Mouse (Mus musculus): ENCODE results near the gene Smyd4.
"Not testable (repeated sequence)": the region's sequence is repeated elsewhere in the genome, so short reads cannot be mapped to it uniquely, and the experiment has no call there.

The Smyd4 gene

DNA sequence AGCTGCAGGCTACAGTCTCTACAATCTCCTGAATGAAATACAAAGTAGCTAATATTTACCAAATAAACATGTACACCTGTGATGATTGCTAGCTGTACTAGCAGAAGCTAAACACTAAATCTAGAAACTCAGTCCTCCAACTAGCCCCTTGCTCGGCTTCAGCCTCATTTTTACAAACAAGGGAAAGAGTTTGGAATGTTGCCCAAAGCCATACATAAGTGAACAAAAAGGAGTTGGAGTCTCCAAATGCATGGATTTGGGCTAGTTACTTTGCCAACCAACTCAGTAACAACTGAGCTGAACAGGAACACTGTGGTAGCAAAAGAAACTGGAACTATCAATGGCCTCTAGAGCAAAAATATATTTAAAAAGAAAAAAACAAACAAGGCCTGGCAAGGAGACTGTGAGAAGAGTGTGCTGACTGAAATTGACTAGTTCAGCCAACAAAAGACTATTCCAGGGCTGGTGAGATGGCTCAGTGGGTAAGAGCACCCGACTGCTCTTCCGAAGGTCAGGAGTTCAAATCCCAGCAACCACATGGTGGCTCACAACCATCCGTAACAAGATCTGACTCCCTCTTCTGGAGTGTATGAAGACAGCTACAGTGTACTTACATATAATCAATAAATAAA lies 1.6 kb upstream of the Smyd4 start:
- no peak for DNase-seq (ENCODE audit: low spot score)

DNA sequence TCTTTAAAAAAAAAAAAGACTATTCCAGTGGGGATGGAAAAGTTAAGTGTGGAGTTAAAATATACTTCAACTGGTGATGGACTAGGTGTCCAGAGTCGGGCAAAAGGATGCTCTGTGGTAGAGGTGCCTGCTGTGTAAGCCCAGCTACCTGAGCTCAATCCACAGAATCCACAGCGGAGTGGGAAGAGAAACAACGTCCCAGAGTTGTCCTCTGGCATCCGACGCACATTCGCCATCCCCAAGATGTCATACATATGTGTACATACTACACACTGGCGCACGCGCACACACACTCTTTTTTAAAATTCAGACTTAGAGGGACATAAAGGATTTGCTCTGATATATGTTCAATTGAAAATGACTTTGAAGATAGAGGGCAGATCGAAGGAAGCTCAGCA lies 1.0 kb upstream of the Smyd4 start:
- DNase-seq (ENCODE audit: low spot score) = no peak

DNA sequence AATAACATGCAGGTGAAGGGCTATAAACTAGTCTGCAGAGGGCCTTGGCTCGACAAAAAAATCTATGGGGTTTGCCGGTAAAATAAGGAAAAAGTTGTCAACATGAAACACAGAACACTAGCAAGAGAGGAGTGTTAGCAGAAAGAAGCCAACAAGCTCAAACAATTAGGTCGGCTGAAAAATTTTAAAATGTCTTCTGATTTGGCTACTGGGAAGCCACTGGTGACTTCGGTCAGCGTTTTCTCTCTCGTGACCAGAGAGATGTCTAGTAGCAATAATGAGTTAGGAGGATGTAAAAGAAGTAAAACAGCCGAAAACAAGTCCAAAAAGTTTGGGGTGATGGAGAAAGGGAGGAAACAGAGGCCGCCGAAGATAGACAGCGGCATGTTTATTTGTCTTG lies 637 bp upstream of the Smyd4 start:
- no peak for DNase-seq (ENCODE audit: low spot score)

DNA sequence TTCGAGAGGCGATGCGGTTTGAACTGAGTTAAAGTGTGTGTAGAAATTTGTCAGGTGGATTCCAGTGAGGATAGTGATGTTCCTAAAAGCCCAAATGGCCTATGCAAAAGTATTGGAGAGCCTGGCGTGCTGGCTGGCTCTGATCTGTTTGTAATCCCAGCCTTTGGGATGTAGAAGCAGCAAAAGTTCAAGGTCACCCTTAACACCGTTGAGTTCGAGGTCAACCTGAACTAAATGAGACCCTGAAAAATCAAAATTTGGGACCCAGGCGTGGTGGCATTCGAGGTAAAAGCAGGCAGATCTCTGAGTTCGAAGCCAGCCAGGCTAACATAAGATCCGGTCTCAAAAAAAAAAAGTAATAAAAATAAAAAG lies 643 bp downstream of the Smyd4 start:
- DNase-seq (ENCODE audit: low spot score) = no peak

DNA sequence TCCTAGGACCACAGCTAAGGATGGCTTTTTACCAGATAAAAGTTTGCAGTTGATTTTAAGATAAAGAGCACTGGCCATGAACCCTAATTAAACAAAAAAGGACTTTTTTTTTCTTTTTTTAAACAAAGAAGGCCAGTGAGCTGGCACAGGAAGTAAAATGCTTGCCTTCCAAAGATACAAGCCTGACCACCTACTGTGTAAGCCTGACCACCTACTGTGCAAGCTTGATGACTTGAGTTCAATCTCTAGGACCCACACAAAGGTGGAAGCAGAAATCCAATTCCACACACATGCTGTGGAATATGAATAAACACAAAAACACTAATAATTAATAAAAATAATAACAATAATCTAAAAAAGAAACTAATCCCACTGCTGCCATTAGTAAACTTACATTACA lies 3.0 kb downstream of the Smyd4 start:
- no peak for DNase-seq (ENCODE audit: low spot score)

DNA sequence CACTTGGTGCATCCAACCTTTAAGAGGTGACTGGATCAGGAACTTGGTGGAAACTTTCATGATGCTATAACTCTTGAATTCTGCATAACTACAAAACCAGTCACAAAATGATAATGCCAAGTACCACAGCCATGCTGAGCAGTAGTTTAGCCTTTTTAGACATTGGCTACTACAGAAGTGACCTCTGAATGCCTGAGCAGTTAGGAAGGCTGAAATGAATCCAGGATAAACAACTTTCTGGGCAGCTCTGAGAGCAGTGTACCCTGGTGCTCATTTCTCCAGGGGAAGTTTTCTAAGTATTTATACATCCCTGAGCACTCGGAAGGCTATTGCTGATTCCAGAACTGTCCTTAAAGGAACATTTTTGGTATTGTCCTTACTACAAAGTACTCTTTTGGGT lies 7.2 kb downstream of the Smyd4 start:
- no peak for DNase-seq (ENCODE audit: low spot score)

DNA sequence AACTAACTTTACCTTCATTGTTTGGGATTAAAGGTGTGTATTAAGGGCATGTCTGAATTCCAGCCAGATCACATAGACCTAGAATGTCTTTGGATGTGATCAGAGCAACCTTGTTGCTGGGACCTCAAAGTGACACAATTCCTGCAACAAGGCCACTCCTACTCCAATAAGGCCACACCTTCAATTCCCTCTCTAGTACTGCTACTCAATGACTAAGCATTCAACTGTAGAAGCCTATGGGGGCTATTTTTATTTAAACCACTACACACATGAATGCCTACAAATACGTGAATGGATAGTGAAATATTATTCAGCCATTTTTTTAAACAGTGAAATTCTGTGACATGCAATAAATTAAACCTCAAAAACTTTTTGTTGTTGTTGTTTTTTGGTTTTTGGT lies 28.9 kb downstream of the Smyd4 start:
- DNase-seq (ENCODE audit: low spot score) = no peak

DNA sequence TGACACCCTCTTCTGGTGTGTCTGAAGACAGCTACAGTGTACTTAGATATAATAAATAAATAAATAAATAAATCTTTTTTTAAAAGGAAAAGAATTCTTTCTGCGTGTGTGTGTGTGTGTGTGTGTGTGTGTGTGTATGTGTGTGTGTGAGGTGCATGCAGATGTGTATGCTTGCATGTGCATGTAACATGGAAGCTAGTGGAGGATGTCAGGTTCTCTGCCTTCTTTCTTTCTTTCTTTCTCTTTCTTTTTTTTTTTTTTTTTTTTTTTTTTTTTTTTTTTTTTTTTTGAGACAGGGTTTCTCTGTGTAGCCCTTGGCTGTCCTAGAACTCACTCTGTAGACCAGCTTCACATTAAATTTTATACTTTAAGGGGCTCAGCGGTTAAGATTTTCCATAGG lies 30.6 kb downstream of the Smyd4 start:
- not testable (repeated sequence) for DNase-seq (ENCODE audit: low spot score)

DNA sequence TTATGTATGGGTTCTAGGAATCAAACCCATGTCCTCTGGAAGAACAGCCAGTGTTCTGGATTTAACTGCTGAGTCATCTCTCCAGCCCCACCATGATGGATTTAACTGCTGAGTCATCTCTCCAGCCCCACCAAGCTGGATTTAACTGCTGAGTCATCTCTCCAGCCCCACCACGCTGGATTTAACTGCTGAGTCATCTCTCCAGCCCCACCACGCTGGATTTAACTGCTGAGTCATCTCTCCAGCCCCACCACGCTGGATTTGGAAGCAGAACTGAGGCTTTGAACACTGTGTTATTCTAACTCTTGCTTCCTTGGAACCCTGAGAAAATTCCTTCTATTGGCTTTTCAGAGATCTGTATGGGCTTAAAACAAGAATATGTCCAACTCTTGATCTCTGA lies 35.3 kb downstream of the Smyd4 start:
- DNase-seq (ENCODE audit: low spot score) = not testable (repeated sequence)

DNA sequence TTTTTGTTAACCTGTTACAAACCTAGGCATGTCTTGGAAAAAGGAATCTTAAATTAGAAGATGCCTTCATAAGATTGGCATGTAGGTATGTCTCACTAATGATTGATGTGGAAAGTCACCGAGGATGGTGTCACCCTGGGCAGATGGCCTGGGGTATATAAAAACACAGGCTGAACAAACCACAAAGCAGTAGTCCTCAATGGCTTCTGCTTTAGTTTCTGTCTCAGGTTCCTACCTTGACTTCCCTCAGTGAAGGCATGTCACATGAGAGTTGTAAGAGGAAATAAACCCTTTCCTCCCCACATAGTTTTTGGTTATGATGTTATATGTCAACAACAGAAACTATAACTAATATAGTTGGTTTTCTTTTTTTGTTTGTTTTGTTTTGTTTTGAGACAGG lies 47.4 kb downstream of the Smyd4 start:
- no peak for DNase-seq (ENCODE audit: low spot score)

DNA sequence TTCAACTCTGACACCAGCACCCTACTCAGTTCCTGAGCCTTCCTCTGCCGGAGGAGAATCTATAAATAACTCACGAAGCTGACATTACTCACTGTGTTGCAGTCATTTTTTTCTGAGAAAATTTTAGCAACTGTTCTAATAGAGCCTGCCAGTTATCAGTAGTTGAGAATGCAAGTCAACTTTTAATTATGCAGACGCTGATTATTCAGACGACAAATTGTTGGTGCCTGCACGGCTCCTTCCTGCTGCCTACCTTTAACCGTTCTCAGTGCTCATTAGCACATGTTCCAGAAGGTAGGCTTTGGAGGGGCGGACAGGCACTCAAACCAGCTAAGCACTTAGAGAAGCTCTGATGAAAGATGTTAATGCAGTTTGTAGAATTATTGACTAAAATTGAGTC lies 49.2 kb downstream of the Smyd4 start:
- DNase-seq (ENCODE audit: low spot score) = no peak

DNA sequence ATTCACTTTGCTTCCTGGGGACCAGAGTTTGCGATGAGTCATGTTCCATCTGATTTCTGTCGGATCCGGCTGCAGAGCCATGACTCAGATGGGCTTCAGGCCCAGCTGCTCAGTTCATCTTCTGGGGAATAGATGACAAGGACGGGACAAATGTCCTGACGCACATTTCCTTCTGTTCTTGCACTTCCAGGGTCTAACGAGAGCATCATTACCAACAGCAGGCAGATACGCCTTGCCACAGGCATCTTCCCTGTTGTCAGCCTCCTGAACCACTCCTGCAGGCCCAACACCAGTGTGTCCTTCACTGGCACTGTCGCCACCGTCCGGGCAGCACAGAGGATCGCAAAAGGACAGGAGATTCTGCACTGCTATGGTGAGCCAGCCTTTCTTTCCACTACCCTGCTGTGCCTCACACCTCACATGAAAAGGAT lies 51.2 kb downstream of the Smyd4 start:
- no peak for DNase-seq (ENCODE audit: low spot score)

DNA sequence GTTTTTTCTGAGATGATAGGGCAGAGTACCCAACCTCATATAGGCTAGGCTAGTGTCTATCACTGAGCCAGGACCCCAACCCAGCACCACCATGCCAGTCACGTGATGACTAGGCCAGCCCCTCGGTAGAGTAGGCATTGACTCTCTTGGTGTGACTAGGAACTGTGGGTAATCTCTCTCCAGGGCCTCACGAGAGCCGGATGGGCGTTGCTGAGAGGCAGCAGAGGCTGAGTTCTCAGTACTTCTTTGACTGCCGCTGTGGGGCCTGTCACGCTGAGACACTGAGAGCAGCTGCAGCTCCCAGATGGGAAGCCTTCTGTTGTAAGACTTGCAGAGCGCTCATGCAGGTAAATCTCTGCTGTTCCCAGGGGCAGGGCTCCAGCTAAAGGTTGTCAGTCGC lies 51.9 kb downstream of the Smyd4 start:
- DNase-seq (ENCODE audit: low spot score) = no peak

DNA sequence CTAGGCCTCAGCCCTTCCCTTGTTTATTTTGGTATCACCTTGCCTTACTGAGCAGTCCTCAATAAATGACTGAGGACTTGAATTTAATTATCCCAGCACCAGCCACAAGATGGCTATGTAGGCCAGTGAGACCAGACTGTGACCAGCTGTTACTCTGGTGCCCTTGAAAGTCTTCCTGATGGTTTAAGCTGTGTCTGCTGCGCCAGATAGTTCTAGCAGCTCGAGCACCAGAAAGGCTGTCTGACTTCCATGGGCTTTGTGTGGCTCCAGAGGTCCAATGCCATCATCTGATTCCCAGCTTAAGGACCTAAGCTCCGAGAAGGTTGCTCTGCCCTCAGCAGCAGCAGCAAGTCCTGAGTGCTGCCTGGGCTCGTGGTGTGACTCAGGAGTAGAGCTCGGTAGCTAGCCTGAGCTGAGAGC lies 54.0 kb downstream of the Smyd4 start:
- DNase-seq (ENCODE audit: low spot score) = no peak

DNA sequence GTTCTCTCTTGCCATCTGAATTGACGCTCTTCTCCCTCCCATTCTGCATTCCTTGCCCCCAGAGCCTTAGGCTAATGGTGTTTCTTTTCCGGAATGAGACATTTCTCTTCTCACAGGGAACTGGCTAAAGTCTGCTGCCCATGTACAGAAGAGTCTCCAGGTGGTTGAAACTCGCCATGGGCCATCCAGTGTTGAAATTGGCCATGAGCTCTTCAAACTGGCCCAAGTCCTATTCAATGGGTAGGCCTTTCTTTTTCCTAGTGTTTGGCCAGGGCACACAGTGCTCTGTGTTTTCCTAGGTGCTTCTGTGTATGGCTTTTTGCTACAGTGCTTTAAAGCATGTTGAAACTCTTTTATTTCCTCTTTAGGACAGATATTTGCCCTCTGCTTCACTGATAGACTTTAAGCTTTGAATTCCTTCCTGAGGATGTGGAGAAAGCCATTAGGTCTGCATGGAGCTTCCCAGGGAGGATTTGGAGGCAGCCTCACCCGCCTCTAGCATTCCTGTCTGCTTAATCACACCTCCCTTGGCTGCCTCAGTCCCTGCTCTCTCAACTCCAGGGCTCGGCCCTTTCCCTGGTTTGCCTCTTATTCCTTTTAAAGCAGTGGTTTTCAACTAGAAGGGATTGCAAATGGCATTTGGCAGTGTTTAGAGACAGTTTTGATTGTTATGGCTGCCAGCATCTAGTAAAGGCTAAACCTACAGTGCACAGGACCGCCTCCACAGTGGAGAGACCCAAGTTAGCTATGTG lies 55.2 kb downstream of the Smyd4 start:
- no peak for DNase-seq (ENCODE audit: low spot score)

DNA sequence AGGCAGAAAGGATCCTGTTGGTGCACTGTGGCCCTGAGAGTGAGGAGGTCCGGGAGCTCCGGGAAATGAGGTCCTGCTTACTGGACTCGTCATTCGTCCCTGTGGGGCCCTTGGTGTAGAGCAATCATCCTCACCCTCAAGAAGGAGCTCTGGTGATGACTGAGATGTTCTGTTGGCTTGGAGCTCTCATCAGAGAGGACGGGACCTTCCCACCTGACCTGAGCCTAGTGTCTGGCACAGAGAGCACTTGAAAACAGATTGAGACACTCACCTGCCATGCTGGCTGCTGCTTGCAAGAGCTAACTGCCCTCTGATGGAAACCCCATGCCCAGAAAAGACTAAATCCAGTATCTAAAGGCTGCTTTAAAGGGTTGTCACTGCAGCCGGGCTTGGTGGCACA lies 56.6 kb downstream of the Smyd4 start:
- DNase-seq (ENCODE audit: low spot score) = no peak

DNA sequence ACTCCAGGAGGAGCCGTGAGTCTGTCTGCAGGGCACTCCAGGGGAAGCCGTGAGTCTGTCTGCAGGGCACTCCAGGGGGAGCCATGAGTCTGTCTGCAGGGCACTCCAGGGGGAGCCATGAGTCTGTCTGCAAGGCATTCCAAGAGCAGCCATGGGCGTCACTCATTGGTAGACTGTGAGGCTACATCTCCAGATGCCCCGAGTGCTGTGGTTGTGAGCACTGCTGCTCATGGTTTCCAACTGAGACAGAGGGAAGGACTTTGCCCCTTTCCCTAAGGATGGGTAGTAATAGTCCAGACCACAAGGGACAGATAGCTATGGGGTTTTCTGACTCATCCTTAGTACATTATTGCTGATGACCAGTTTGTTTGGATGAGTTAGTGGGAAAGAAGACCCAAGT lies 57.9 kb downstream of the Smyd4 start:
- DNase-seq (ENCODE audit: low spot score) = no peak

DNA sequence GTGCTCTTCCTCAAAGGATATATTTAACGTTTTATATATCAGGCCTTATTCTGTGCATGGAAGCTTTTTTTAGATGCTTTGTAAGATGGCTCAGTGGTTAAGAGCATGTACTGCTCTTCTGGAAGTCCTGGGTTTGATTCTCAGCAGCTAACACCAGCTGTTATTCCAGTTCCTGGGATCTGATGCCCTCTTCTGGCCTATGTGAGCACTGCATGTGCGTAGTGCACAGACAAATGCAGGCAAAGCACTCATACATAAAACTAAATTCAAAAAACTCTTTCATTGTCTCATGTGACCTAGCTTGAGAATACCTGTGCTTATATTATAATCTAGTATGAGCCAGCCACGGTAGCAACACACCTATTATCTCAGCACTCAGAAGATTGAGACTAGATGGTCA lies 58.6 kb downstream of the Smyd4 start:
- DNase-seq (ENCODE audit: low spot score) = no peak

DNA sequence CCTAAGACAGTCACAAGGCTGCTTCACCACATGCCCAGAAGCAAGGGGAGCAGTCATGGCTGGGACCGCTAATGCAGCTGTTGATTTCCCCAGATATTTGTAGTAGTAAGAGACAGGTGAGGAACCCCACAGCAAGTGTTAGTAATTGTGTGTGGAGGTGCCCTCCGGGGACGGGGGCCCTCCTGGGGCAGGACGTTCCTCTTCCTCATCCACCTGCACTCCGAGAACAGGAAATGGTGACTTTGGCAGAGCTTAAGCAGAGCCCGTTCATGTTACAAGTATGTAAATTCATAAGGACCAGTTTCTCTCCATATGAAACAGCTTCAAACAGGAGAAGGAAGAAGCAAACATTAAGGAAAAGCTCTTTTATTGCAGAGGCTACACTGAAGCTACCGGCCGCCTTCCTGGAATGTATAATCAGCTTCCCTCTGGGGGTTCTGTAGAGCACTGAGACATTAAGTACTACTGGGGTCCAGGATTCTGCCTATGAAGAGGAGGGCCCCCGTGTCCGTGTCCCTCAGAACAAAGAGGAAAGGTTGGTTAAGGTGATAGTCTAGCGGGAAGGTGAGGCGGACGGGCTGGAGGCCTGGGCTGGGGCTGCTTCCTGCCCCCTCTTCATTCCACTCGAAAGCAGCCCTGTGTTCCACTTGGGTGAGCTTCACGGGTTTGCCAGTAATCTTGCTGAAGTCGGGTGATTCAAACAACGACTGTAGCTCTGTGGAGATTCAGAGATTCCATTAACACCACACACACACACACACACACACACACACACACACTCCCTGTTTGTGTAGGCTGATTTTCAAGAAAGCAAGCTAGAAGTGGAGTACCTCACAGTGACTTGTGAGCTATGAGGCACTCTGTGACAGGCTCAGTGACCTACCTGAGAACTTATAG lies 61.7 kb downstream of the Smyd4 start:
- no peak for DNase-seq (ENCODE audit: low spot score)

DNA sequence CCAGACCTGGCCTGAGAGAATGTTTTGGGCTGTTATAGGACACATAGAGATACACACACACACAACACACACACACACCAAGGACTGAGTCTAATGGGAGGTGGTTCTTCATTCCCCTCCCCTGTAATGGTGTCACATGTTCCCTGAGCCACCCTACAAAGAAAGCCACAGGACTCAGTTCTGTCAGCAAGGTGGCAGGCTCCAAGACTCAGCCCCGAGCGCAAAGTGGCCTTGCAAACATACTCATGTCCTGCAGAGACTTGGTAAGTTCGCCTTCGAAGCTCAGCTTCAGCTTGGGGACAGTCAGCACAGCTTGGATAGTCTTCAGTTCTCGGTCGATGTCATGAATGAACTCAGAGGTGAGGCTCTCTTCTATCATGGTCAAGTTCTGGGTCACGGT lies 62.4 kb downstream of the Smyd4 start:
- DNase-seq (ENCODE audit: low spot score) = no peak

DNA sequence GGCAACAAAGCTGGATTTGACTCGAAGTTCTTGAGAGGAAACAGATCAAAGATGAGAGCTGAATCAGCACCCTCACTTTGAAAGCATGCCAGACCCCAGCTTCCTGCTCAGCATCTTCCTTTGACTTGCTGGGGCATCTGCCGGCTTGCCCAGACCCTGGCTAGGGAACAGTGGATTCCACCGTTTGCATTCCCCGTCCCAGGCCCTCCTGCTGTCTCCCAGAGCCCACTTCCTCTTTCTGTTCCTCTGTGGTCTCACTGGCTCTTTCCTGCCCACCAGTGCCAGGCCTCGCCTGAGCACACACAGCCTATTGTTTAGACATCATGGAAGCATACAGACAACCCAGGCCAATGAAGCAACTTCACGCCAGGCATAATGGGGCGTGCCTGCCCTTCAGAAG lies 66.9 kb downstream of the Smyd4 start:
- no peak for DNase-seq (ENCODE audit: low spot score)

DNA sequence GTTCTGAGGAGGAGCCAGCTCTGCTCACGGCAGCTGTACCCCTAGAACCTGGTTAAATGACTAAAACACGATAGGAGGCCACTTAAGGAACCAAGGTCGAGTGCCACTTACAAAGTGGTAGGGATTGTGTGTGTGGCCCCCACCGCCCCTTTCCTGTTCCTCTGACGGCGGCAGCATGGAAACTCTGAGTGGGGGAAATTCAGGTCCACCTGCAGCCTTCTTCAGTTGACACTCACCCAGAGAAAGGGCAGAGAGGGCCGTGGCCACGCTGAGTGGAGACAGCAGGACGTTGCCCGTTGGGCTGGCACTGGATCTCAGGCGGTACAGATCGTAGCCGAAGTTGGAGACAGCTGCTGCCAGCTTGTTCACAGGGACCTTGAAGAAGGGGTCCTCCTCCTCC lies 67.8 kb downstream of the Smyd4 start:
- no peak for DNase-seq (ENCODE audit: low spot score)

DNA sequence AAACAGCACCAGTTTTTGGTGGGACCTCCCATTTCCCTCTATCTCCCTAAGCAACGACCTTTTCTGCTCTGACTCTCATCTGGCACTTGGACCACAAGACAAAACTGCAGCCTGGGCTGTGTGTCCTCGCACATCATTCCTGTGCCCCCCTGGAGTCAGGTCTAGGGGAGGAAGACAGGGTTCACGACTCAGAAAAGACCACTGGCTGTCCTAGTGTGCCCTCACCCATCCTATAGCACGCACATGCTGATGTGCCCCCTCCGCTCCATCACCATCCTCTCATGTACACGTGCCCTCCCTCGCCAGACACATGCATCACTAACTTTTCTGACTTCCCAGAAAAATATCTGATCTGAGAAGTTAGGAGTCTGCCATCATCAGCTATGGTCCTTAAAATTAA lies 71.8 kb downstream of the Smyd4 start:
- DNase-seq (ENCODE audit: low spot score) = no peak
